Mouse (Mus musculus) hindbrain, embryonic 11.5 days (tissue): ENCODE results near the gene Nemp2. TPM values are rescaled to one million over a fixed set of nuclear protein-coding genes. Genes with fewer than 3 reads are reported as not detected.
"Not testable (repeated sequence)": the region's sequence is repeated elsewhere in the genome, so short reads cannot be mapped to it uniquely, and the experiment has no call there.

ENCODE experiments used
- ATAC-seq: fragments of 200-750 bp; cut with Nextera tagmentation; 2 replicates; pipeline ENCODE4 v1.8.0; 2017; ENCODE audit warnings: mild to moderate bottlenecking, moderate TSS enrichment, moderate library complexity; ENCODE audit not compliant: low FRiP score
- DNase-seq: peaks from one replicate; pipeline ENCODE4 v3.0.0-alpha.2; 2015; ENCODE audit warnings: low spot score
- H3K27ac ChIP-seq: fragments of 300-500 bp; sonication (generic); 2 replicates; pipeline ENCODE4 v1.5.1; 2014; ENCODE audit warnings: mild to moderate bottlenecking, low read depth, low read length
- H3K27me3 ChIP-seq: fragments of 300-500 bp; sonication (generic); 2 replicates; pipeline ENCODE4 v1.6.1; 2014; ENCODE audit warnings: mild to moderate bottlenecking, low read length, moderate library complexity, mixed read lengths; ENCODE audit not compliant: control insufficient read depth, insufficient read depth
- H3K36me3 ChIP-seq: fragments of 300-500 bp; sonication (generic); 2 replicates; pipeline ENCODE4 v1.6.1; 2014; ENCODE audit warnings: mild to moderate bottlenecking, low read length, moderate library complexity, mixed read lengths; ENCODE audit not compliant: control insufficient read depth, insufficient read depth
- H3K4me1 ChIP-seq: fragments of 300-500 bp; sonication (generic); replicated peaks from 2 replicates; pipeline ENCODE4 v1.6.1; 2014; ENCODE audit warnings: low read length, mixed read lengths; ENCODE audit not compliant: control insufficient read depth, insufficient read depth
- H3K4me2 ChIP-seq: fragments of 300-500 bp; sonication (generic); replicated peaks from 2 replicates; pipeline ENCODE4 v1.6.1; 2014; ENCODE audit warnings: mild to moderate bottlenecking, low read depth, low read length
- H3K4me3 ChIP-seq: fragments of 300-500 bp; sonication (generic); 2 replicates; pipeline ENCODE4 v1.5.1; 2014; ENCODE audit warnings: low read depth, low read length
- H3K9ac ChIP-seq: fragments of 300-500 bp; sonication (generic); 2 replicates; pipeline ENCODE4 v1.6.1; 2014; ENCODE audit warnings: low read depth, low read length
- H3K9me3 ChIP-seq: fragments of 300-500 bp; sonication (generic); 2 replicates; pipeline ENCODE4 v1.6.1; 2016; ENCODE audit warnings: low read length; ENCODE audit not compliant: control insufficient read depth
- WGBS: fragments of 180-500 bp; shearing (Covaris S2); extraction: QIAGEN DNeasy Blood & Tissue Kit; methylation state at CpG from one replicate; pipeline ENCODE4 v1.1.7; 2014; 5-methylcytosine and 5-hydroxymethylcytosine counted together
- polyA plus RNA-seq: library from polyadenylated mRNA; unstranded; fragments of >200 nt; fragmentation: Nextera tagmentation; extraction: Ambion mirVana; gene quantifications from 2 replicates; pipeline ENCODE4 v1.2.1, GENCODE M21; 2014

The Nemp2 gene
- polyA plus RNA-seq, 1 experiment from 2014 or later, result 12.2 TPM

- Histone ChIP-seq H3K4me3 (no peak overlapping the region), H3K27me3 (no peaks in the 10 kb centered on the region), H3K9me3 (no peaks in the 10 kb centered on the region), H3K4me2 (no peak overlapping the region), H3K4me1 (no peaks in the 10 kb centered on the region), H3K9ac (no peak overlapping the region), H3K27ac (no peak overlapping the region), H3K36me3 (no peaks in the 10 kb centered on the region)
- DNase-seq (no peak), ATAC-seq (no peak)
- WGBS, result 87% methylated on average over 7 of the region's 7 CpGs
Observed at GRCm38 (mm10) chr1:52663228-52663627, 32.7 kb downstream of the Nemp2 start.

- no peak overlapping the region for H3K4me3 ChIP-seq
- H3K9ac ChIP-seq, result no peak overlapping the region
- H3K36me3 ChIP-seq, result no peaks in the 10 kb centered on the region
- 38% methylated on average over 7 of the region's 7 CpGs for WGBS
- no peak overlapping the region for H3K27ac ChIP-seq
- ATAC-seq, result no peak
- H3K4me1 ChIP-seq, result no peaks in the 10 kb centered on the region
- no peak overlapping the region for H3K4me2 ChIP-seq
- DNase-seq, result no peak
- H3K27me3 ChIP-seq, result no peaks in the 10 kb centered on the region
- no peaks in the 10 kb centered on the region for H3K9me3 ChIP-seq
Observed at GRCm38 (mm10) chr1:52668743-52669323, 38.3 kb downstream of the Nemp2 start.

DNA sequence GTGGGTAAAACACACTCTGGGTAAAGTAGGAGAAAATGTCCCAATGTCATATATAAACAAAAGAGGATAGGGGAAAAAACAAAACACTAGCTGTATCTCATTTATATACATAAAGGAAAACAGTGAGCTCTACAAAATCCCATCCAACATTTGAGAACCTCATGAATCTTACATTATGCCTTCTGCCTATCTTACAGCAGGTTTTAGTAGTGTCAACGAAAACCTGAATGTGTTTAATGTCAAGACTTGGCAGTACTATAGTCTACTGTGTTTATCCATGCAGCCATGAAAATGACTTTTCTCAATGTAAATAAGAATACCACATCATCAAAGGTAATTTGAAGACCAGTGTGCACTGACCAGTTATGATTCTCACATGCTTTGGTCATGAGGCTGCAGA, 39.4 kb downstream of the Nemp2 start:
- ATAC-seq, result no peak
- DNase-seq, result no peak

DNA sequence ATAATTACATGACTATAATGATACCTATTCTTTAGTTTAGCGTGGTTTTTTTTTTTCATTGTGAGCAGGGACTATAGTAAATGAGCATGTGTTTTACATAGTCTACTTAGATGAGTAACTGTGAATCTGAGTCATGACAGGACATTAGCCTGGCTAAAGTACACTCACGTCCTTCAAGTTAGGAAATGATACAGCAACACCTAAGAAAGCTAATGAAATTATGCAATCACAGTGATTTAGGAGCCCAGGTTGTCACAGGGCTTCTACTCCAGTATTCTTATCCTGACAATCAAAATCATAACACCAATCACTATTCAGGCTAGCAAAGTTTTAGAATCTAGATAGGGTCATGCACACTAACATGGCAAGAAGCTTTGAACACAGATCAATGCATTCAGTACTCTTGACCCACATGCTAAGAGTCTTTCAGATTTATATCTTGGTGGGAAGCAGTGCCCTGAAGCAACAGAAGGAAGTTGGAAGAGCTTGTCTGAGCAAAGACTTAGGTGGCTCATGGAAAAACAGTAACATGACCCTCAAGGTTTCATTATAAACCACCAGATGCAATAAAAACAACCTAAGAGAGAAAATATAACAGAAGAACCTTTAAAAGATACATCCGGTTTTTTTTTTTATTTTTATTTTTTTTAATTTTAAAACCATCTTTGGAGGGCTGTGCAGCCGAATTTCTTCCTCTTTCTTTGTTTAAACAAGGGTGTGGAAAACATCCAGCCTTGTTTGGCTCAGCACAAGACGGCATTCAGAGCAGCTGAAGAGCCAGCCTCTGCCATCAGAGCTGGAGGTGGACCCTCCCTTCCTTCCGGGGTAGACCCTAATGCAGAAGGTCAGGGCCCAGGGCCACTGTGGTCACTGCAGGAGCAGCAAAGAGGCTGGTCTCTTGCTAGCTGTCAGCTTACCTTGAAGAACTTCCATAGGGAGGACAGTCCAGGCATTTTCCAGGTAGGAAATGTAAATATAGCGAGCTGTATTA, 45.4 kb downstream of the Nemp2 start:
- H3K4me1 ChIP-seq, result no peaks in the 10 kb centered on the region
- H3K9me3 ChIP-seq, result no peaks in the 10 kb centered on the region
- no peak for DNase-seq
- no peak overlapping the region for H3K4me2 ChIP-seq
- no peaks in the 10 kb centered on the region for H3K27me3 ChIP-seq
- H3K27ac ChIP-seq, result no peak overlapping the region
- WGBS, result 72% methylated on average over 7 of the region's 7 CpGs
- ATAC-seq, result no peak
- H3K4me3 ChIP-seq, result no peak overlapping the region
- H3K36me3 ChIP-seq, result no peaks in the 10 kb centered on the region
- H3K9ac ChIP-seq, result no peak overlapping the region

More for the DNA sequence above, 39.4 kb downstream of the Nemp2 start:
- 89% methylated on average over 1 of the region's 1 CpGs for WGBS
- H3K9ac ChIP-seq, result no peak overlapping the region
- H3K4me1 ChIP-seq, result no peaks in the 10 kb centered on the region
- H3K27ac ChIP-seq, result no peak overlapping the region
- no peak overlapping the region for H3K4me2 ChIP-seq
- no peaks in the 10 kb centered on the region for H3K27me3 ChIP-seq
- no peaks in the 10 kb centered on the region for H3K36me3 ChIP-seq
- H3K9me3 ChIP-seq, result no peaks in the 10 kb centered on the region
- no peak overlapping the region for H3K4me3 ChIP-seq

DNA sequence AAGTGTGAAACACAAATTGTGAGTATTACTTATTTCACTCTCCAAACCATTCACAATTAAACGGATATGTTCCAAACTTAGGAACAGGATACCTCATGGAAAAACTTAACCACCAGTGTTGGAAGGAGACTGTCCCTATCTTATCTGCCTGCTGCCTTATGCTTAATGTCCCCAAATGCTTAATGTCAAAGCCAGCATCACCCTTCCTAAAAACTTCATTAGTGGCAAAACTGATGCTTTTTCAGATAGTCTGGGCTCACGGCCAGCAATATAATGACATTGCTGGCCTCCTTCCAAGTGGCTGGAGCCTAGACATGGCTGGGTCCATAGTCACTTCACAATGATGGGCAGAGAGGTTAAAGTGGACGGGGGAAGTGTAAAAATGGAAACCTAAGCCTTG, 46.1 kb downstream of the Nemp2 start:
- Histone ChIP-seq H3K27me3 (no peaks in the 10 kb centered on the region), H3K4me1 (no peaks in the 10 kb centered on the region), H3K4me3 (no peak overlapping the region), H3K4me2 (no peak overlapping the region), H3K36me3 (no peaks in the 10 kb centered on the region), H3K9me3 (no peaks in the 10 kb centered on the region), H3K9ac (no peak overlapping the region), H3K27ac (no peak overlapping the region)
- DNase-seq (no peak), ATAC-seq (no peak)
- WGBS, result 85% methylated on average over 3 of the region's 3 CpGs

DNA sequence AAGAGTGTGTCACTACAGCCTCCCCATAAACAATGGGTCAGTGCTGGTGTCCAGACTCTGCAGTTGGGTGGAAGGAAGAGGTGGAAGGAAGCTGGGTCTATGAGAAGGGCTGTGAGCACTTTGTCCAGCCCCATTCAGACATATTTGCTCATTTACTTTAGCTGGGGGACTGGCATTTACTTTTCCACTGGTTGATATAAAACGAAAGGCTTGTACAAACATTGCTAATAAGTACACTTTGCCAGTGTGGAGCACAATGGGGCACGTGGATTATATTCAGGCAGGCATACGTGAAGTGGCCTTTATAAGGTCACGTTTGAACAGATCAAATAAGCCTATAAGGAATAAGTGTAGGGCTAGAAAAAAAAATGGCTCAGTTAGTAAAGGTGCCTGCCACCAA, 53.0 kb downstream of the Nemp2 start:
- DNase-seq (no peak), ATAC-seq (no peak)
- 87% methylated on average over 4 of the region's 4 CpGs for WGBS
- Histone ChIP-seq H3K9me3 (no peaks in the 10 kb centered on the region), H3K36me3 (no peaks in the 10 kb centered on the region), H3K4me3 (no peak overlapping the region), H3K9ac (no peak overlapping the region), H3K4me1 (no peaks in the 10 kb centered on the region), H3K27ac (no peak overlapping the region), H3K4me2 (no peak overlapping the region), H3K27me3 (no peaks in the 10 kb centered on the region)

DNA sequence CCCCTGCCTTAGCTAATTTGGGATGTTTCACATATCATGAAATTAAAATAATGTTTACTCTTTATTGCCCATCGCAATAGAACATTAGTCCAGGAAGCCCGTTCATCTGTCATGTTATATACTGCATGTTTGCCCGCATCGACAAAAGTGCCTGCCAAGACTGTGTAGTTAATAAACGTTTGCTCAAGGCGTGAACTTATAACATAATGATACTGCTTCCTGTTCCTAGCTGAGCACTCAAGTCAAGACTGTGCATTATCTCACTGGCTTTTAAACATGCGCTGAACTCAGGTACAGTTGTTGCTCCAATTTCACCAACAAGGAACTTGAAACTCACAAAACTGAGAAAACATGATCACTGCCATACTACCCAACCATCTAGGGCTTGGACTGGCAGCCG, 57.1 kb downstream of the Nemp2 start:
- H3K9me3 ChIP-seq, result no peaks in the 10 kb centered on the region
- H3K9ac ChIP-seq, result no peak overlapping the region
- no peak overlapping the region for H3K27ac ChIP-seq
- WGBS, result 92% methylated on average over 8 of the region's 8 CpGs
- ATAC-seq (no peak), DNase-seq (no peak)
- no peaks in the 10 kb centered on the region for H3K27me3 ChIP-seq
- H3K4me3 ChIP-seq, result no peak overlapping the region
- H3K4me2 ChIP-seq, result no peak overlapping the region
- H3K4me1 ChIP-seq, result no peaks in the 10 kb centered on the region
- no peaks in the 10 kb centered on the region for H3K36me3 ChIP-seq

GRCm38 (mm10) chr1:52694456-52694855, 64.0 kb downstream of the Nemp2 start:
- not testable (repeated sequence) for H3K4me3 ChIP-seq, DNase-seq, H3K4me2 ChIP-seq, H3K36me3 ChIP-seq, H3K9me3 ChIP-seq, H3K27me3 ChIP-seq, H3K4me1 ChIP-seq, ATAC-seq, H3K27ac ChIP-seq, H3K9ac ChIP-seq
- 91% methylated on average over 13 of the region's 13 CpGs for WGBS
